Mouse (Mus musculus) CD4-positive helper T cell, adult 2 months (primary cell): Measurements from ENCODE around the gene Rbm33.

Experiments
- DNase-seq: peaks from one replicate; pipeline ENCODE4 v3.0.0-alpha.2; 2012; ENCODE audit warnings: low read depth, missing footprints, low spot score

Rbm33 gene

DNA sequence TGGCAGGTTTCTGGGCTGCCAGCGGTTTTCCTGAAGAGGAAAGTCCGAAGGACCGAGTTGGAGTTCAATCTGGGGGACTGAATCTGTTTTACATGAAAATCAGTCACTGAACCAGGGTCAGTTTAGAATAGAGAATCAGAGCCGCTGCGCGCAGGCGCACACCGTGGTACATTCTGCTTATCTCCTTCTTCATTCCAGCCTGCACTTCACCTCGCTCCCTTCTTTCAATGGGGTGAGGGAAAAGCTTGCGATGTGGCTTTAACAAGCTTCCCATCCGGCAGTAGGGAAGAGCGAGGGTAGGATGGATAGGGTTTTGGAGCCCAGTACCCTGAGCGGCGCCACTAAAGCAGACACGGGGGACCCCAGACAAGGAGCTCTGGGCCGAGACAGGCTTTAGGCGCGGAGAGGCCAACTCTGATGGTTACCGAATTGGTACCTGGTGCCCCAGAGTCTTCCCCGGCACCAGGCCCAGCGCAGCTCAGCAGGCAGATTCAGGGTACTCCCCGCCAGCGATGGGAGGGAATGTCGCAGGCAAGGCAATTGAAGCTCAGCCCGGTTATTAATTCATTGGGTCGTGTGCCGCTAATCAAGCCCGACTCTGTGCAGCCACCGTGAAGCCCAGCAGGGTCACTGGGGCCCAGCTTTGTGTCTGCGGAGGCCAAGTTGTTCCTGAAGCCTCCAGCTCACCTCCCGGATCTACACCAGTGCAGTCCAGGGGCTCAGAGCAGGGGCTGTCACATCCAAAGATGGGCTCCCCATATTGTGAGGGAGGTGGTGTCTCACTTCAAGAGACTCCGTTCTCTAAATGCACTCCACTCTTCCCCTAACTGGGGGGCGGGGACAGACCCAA is 146.0 kb downstream of the Rbm33 start:
- no peak for DNase-seq

DNA sequence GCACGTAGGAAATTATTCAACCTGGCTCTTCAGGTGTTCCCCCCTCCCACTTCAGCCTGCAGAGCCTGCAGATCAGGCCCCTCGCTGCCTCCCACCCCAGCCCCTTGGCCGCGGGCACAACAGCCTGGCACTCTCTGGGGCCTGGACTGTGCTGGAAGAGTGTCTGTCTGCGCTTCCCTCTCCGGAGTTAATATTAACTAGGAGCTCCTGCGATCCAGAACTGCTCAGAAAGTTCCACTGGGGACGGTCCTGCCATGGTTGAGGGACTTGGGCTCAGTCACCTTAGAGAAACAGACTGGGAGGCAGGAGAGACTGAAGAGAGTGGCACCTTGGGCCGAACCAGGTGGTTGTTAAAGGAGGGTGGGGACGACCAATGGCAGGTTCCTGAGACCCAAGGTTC is 146.7 kb downstream of the Rbm33 start:
- no peak for DNase-seq

DNA sequence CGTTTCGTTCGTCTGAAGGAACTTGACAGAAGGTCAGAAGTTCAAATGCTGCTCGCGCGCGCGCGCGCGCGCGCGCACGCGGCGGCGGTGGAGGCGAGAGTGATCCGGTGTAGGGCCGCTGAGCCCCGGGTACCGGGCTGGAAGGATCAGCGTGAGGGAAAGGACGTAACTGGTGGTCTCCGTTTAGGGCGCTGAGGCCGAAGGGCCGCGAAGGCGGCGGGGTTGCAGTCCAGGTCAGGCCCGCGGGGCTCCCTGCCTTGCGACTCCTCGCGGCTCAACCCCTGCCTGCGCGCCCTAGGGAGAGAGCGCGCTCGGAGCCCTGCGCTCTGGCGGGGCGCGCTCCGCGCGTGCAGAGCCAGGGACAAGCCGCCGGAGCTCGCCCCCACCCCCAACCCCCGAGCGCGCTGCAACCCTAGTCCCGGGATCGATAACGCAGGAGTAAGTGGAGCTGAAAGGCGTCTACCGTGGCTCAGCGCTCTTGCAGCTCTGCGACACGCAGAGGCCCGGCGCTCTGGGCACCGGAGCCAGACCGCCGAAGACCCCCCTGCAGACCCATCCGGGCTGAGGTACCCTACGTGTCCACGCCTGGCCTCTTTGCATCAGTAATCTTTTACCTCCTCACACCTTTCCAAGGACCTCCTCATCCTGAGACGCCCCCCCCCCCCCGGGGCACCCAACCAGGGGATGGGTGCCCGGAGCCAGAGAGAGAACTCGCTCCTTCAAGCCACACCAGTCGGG is 147.6 kb downstream of the Rbm33 start:
- DNase-seq, result no peak

DNA sequence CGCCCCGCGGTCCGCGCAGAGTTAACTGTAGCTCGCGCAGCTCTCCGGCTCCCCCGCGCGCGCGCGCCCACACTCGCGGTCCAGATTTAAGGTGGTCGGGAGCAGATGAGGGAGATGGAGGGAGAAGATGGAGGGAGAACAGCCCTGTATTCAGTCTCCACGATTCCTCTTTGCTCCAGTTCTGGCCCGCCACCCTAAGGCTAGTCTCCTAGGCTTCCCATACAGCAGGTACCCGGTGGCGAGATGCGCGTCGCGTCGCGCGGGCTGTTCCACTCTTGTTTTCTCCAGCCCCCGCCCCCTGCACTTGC is 148.1 kb downstream of the Rbm33 start:
- DNase-seq, result no peak

DNA sequence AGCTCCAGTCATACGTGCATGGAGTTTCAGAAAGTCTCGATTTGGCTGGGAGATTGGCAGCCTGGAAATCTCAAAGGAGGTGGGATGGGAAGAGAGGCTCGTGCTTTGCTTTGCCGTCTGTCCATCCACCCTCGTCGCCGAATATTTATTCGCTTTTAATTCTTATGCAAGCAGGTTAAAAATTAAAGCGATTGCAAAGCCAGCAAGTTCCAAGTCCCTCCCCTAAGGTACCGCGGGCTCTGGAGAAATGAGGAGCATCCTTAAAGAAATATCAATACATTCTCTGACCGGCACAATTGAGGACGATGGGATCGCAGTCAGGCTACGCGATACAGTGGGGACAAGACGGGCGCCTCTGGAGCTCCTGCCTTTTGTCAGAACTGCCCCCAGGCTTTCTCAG is 148.6 kb downstream of the Rbm33 start:
- DNase-seq, result no peak

DNA sequence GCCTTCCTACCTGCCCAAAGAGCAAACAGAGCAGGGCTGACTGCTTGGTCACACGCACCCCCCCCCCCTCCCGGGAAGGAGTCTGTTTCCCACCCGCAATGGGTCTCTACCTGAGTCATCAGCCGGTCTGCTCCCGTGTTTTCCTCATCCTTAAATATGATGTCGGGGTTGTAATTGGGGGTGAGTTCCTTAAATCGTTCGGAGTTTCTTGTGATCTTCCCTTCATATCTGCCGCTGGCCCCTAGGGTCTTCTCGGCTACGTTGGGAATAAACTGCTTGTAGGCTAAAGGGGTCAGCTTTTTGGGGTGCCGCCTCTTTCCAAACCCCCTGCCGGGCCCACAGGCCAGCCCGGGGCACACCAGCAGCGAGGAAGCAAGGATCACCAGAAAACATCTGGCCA is 149.4 kb downstream of the Rbm33 start:
- no peak for DNase-seq

DNA sequence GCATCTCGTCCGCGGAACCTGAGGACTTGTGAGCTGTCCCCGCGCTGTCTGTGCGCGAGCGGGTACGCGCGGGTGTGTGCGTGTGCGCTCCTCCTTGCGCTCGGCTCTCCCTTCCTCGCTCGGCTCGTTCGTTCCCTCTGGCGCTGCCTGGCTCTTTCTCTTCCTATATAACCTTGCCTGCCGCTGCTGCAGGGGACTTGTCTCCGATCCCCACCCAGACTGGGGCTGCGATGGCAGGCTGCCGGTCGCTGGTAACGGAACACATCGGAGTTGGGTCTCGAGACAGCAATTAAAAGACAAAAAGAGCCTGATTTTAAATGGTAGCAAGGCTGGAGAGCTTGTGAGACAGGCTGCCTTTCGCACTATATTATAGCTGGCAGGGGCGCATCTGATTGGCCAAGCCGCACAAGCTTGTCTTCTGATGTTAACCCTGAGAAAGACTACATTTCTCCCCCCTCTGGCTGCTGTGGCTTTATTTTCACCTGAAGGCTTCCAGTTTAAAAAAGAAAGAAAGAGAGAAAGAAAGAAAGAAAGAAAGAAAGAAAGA is 149.9 kb downstream of the Rbm33 start, which contains the start of gene Shh:
TSS of gene Shh (minus strand) at position 497 of the 547 bp plus-strand sequence.
- no peak for DNase-seq
